Mouse (Mus musculus) urinary bladder, adult 18-20 months (tissue): ENCODE data around the gene Synj2.

Experiments
- DNase-seq, 2 experiments: peaks; one replicate each; pipeline ENCODE4 v3.0.0; 2022; ENCODE audit warnings: low spot score in 2 of 2, mixed read lengths in 2 of 2

The Synj2 gene

DNA sequence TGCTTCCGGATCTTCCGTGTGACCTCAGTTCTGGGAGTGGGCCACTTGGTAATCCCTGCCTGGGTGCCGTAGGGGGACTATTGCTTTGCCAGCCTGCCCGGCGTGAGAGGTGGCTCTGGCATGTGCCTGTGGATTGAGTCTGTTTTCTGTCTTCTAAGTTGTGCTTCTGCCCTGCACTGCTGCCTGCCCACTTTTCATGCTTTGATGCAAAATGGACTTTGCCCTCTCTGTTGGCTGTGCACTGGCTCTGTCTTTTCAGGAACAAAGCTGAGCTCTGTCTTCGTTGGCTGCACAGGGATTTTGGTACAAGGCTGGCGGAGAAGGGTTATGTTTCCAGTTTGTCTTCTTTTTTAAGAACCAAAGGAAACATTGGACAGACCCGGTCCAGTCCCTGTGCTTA, 95.4 kb downstream of the Synj2 start:
- DNase-seq: no peak

DNA sequence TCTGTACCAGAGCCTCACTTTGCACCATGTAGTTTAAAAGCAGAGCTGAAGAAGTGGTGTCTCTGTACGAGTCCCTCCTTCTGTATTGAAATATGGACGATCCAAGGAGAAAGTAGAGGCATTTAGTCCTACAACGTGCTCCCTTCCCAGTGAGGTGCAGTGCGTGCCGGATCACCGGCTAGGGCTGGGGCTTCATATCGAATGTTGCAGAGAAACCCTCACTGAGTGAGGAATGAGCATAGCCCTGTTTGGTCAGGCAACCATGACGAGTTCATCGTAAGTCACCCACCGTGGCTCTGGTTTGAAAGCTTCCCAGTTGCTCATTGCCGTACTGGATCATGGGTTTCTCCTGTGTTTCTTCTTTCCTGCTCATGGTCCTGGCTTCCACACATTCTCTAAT, 95.8 kb downstream of the Synj2 start:
- DNase-seq: no peak

DNA sequence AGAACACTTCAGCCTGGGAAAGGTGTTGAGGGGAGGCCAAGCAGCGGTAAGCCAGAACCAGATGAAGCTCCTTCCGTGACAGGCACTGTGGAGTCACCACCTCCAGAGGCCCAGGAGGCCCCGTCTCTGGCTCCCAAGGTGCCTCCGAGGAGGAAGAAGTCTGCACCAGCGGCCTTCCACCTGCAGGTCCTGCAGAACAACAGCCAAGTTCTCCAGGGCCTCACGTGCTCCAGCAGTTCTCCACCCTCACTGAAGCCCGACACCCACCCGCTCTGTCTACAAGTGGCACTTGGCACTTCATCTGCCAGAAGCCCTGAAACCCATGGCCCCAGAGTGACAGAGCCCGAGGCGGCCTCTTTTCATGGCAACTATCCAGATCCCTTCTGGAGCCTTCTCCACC, 96.4 kb downstream of the Synj2 start:
- no peak for DNase-seq

DNA sequence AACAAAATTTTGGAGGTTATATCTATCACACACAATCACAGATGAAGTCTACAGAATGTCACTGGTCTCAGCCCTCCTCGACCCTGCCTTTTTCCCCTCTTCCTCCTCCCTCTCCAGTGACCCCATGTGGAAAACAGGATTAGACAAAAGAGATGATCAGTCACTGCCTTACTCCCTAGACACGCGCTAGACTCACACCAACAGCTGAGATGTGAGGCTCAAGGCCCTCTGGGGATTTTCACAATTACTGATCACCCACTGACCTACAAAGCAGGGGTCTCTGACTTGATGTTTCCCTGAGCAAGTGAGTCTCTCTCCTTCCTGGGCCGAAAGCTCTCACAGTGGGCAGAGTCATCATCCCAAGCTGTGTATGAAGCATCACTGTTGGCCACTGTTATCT, 111.7 kb downstream of the Synj2 start:
- DNase-seq: no peak

DNA sequence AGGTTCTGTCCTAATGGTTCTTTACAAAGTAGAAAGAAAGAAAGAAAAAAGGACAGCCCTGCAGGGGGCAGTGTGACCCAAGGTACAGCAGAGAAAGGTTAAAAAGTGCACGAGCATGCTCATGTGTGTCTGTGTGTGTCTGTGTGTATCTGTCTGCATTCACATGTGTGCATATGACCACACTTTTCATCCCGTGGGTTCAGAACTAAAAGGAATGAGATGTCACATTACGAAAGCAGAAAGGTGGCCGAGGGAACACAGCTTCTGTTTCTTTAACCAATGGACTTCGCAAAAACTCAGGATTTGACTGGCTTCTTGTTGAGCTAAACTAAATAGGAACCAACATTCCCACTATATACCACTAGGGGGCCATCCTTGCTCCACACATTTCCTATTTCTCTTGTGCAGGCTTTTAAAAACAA, 113.9 kb downstream of the Synj2 start:
- DNase-seq: peak in 1 of 2 experiments; percentile 31

DNA sequence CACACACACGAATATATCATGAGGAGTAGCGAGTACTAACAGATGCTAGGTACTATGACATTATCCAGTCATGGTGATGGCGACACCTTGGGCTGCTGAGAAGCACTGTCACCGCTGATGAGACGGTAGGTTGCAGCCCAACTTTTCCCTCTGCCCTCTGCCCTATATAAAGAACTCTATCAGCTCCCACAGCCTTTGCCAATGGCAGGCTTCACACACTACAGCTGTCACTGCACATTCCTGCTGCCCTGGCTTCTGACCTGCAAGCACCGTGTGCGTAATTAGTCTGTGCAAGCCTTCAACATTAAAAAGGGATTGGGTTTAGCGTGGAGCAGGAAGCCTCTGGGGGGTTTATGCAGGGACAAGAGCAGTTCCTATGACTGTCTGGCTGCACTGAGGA, 121.7 kb downstream of the Synj2 start:
- no peak for DNase-seq

DNA sequence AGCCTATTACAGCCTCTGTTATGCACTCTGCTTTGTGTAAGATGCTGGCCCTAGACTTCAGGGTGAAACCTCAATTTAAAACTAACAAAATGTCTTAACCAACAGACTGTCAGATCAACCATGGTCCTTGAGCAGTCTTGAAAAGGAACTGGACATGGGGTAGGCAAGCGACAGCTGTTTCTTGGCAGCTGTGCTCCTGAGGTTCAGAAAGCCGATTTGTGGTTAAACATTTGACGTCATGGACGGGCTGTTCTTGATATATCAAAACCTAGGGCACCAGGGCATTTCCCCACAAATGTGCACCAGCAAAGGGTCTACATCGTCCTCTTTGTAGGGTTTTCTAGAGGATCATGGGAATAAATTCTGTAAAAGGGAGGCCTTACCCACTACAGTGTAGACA, 122.5 kb downstream of the Synj2 start:
- no peak for DNase-seq

DNA sequence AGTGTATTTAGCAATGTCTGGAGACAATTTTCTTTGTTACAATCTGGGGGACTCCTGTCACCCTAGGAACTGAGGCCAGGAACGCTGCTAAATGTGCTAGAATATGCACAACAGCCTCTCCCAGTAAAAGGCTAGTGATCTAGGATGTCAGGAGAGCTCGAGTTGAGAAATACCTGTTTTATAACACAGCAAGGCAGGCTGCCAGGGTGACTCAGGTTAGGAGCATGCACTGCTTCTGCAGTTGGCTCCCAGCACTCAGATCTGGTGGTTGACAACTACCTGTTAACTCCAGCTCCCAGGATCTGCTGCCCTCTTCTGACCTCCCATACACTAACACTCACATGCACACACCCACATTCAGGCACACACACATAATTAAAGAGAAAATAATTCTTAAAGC, 124.9 kb downstream of the Synj2 start:
- no peak for DNase-seq

DNA sequence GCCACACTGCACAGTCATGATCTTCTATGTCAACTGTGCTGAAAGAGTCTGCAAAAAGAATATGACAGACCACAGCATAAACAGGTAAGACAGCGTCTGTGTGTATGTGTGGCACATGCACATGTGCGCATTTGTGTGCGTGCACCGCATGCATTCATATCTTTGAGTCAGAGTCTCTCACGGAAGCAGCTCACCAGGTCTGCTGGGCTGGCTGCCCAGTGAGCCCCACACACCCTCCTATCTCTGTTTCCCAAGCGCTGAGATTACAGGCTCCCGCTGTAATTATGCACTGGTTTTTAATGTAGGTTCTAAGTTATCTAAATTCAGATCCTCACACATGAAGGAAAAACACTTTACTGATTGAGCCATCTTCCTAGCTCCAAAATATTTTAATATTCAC, 126.5 kb downstream of the Synj2 start:
- DNase-seq: no peak

DNA sequence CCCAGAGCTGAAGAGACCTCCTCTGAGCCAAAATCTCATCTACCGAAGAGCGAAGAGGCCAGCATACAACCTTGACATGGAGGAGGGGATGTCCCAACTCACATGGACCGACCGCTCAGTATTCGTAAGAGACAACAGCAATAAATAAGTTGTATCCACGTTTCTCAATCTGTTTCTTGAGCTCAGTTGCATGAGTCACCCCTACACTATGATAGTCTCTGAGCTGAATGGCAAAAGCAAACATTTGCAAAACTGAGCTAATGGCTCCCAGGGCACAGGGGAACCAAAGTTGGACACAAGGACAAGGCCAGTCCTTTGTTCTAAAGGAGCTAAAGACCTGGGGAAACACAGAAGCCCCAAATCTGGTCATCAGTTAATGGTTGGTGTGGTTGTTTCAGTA, 128.8 kb downstream of the Synj2 start:
- no peak for DNase-seq

DNA sequence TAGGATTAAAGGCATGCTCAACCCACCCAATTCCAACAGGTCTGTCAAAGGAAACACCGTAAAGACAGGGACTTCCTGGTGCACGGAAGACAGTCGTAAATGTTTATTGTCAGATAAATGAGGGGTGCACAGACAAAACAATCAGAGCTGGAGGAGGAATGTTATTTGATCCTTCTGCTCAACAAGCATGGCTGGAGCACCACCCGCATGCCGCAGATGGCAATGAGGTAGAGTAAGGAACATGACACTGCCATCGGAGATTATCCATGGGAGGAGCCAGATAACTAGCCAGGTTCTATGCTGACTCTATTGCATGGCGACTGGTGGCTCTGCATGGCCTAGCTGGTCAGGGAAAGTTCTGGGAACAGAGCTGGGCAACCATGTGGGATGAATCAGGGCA, 132.3 kb downstream of the Synj2 start:
- DNase-seq: no peak

DNA sequence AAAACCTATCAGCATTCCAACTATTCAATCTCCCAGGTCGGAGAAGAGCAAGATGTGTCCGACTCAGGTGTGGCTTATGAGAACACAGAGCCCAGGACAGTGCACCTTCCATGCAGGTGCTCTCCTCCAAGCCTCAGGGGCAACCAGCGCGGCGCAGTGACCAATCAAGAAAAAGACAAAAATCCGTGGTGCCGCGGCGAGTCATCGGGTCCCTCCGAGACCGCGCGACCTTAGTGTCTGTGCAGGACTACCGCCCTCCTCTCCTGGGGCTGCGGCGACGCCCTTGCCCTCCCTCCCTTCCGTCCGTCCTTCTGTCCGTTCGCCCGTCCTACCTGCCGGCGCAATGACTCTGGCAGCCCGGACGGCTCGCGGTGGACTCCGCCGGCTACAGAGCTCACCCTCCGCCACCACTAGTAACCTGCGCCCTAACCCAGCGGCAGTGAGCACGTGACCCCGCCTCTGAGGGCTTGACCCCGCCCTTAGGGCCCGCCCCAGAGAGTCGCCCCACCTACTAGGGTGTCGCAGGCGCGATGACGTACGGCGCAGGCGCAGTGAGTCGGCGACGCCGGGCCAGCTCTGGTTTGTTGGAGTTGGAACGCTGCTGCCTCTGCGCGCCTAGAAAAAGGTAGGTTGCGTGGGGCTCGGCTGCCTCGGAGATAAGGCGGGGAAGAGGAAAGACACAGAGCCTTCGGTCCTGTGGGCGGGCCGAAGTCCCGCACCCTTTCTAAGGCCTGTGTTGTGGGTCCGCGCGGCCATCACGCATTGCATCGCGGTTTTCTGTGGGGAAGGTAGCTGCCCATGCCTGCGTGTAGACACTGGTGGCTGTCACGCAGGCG, 138.4 kb downstream of the Synj2 start, which contains the start of the genes Serac1 and Gtf2h5:
Gene Serac1 (minus strand): TSS at position 455 of the 836 bp plus-strand sequence.
Gene Gtf2h5 (plus strand): TSS at position 500 of the 836 bp plus-strand sequence.
- DNase-seq: peak; percentile 97 to 99

DNA sequence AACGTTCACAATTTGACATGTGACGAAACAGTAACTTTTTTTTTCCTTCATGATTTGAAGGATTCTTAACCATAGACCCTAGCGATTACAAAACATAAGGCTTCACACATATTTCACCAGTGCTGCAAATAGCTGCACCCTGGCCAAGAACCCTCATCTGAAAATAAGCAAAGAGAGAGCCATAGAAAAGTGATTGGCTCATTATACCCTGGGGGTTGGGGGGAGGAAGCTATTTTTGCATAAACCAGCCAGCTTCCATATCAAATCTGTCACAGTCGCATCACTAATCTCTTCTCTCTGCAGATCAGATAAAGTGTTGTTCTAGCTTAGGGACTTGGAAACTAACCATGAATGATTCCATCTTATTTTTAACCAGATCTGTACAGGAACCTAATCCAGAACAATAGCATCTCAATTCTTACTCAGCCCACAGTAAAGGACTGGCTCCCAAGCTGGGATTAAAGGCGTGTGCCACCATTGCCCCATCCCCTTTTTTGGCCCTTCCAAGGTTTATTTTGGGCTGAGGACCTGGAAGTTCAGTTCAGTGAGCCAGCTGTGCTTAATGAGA, 142.3 kb downstream of the Synj2 start:
- DNase-seq: no peak

DNA sequence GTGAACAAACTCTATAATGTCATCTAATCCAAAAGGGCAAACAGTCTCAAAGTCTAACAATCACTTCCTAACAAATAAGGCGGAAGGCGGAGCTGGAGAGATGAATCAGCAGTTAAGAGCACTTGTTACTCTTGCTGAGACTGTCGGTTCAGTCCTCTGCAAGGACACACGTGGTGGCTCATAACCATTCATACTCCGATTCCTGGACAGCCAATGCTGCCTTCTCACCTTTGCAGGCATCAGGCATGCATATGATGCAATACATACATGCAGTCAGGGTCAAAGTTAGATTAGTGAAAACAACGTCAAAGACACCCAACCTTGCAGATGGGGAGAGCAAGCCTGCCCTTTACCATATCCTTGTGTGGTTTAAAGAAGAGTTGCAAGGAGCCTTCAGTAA, 150.5 kb downstream of the Synj2 start:
- no peak for DNase-seq
